Mouse (Mus musculus) liver, embryonic 14.5 days (tissue): Measurements from ENCODE around the gene Cnih1.

ENCODE experiments used
- CTCF ChIP-seq: IDR thresholded peaks from 2 replicates; pipeline ENCODE4 v1.5.1; 2016; ENCODE audit warnings: antibody characterized with exemption, low read depth, control low read depth
- EP300 ChIP-seq: IDR thresholded peaks from 2 replicates; pipeline ENCODE4 v1.6.1; 2016; ENCODE audit warnings: antibody characterized with exemption, low read depth

- TF ChIP-seq CTCF (no peak), EP300 (no peak)
These were observed 292 bp upstream of the Cnih1 start for GRCm38 (mm10) chr14:46788505-46788901.
